Mouse (Mus musculus): ENCODE measurements around the gene Sorbs2. TPM values are rescaled to one million over a fixed set of nuclear protein-coding genes. Genes with fewer than 3 reads are reported as not detected.

Gene Sorbs2
- polyA plus RNA-seq, 1 experiment from 2014 or later = 65.1 TPM

DNA sequence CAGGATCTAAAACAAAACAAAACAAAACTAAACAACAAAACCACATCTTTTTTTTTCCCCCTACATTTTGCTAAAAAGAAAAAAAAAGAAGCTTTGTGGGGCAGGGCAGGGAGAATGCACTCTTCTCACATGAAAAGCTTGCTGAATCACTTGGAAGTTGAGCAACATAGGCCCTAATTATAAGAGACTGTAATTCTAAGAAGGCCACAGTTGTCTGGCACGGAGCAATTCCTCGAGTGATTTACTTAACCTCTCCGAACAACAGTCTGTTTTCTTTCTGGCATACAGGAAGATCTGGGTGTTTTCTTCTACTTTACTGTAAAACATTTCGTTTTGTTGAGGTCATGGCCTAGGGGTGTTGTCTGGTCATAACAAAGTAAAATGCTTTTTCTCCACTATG, 202.1 kb downstream of the Sorbs2 start:
- Histone ChIP-seq H3K4me2 (no peak overlapping the region), H3K9me3 (no peaks in the 10 kb centered on the region), H3K36me3 (replicated peaks) (no peaks in the 10 kb centered on the region), H3K27ac (no peak overlapping the region), H3K9ac (no peak overlapping the region), H3K4me3 (no peak overlapping the region), H3K27me3 (replicated peaks) (no peaks in the 10 kb centered on the region), H3K4me1 (0 out of 2 replicates have a peak, but pooled peaks cover 5% of the 10 kb centered on the region)
- ATAC-seq (replicated peaks) = no peak
- WGBS = 76% methylated on average over 4 of the region's 4 CpGs

DNA sequence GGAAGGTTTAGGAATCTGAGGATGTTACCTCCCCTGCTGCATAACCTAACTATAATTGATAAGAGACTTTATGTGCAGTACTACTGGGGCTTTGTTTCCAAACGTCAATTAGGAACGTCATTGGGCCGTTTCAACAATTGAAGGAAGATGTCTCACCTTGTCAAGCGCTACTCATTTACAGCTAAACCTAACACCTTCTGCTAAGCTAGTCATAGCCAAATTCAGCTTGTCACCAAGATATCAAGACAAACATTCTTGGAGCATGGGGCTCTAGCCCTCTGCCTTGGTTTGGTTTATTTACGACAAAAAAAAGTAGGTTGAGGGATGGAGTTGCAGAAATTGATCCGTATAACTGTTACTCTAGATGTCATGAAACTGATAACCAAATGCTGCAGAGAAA, 205.0 kb downstream of the Sorbs2 start:
- Histone ChIP-seq H3K4me2 (no peak overlapping the region), H3K4me1 (peaks cover 15% of the 10 kb centered on the region), H3K9me3 (no peaks in the 10 kb centered on the region), H3K27me3 (replicated peaks) (no peaks in the 10 kb centered on the region), H3K4me3 (no peak overlapping the region), H3K36me3 (replicated peaks) (no peaks in the 10 kb centered on the region), H3K27ac (no peak overlapping the region), H3K9ac (no peak overlapping the region)
- no peak for ATAC-seq (replicated peaks)
- WGBS = 85% methylated on average over 6 of the region's 6 CpGs

DNA sequence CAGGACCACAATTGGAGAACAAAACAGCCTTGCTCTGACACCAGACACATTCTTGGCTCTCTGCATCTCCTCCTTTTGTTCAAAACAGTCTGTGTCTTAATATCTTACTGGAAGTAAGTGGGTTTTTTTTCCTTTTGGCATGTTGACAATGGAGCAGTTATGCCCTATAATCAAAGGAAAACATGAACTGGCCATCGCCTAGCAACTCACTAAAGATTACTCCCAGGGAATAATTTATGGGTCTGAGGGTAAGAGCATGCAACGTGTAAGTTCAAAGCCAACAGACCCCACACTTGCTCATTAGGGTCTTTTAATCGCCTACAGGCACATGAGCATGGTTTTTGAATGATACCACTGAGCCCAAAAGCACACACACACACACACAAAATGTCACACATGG, 207.2 kb downstream of the Sorbs2 start:
- ATAC-seq (replicated peaks) = peak; percentile 35
- no peaks in the 10 kb centered on the region for H3K27me3 ChIP-seq (replicated peaks)
- WGBS = 20% methylated on average over 3 of the region's 3 CpGs

DNA sequence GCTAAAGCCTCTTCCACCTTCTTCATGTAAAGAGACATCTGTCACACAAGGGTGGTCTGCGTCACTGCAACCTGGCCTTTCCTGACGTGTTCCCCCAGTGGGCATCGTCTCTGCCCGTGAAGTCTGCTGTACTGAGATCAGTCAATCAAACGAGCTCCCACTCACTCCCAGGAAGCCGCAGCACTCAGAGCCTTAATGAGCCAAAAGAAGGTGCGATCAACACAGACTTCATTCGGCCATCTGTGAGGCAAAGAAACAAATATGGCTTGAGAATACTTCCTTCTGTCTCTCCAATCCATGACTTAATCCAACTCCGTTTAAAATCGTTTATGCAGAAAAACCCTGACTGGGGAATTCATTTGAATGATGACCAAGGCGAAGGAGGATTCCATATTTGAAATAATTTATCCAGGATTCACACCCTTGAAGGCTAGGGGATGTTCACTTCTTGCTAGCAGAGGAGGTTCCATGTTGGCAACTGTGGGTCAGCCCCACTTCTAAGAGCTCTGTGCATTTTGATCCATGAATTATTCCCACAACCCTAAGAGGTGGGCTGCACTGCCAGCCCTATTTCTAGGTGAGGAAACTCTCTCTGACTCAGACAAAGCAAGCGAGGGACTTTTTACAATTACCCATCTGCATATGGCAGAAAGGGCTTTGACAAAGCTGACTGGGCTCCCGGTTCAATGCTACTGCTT, 207.9 kb downstream of the Sorbs2 start:
- Histone ChIP-seq H3K4me1 (peaks cover 15% of the 10 kb centered on the region), H3K4me2 (no peak overlapping the region), H3K27me3 (replicated peaks) (no peaks in the 10 kb centered on the region), H3K4me3 (no peak overlapping the region), H3K9me3 (no peaks in the 10 kb centered on the region), H3K9ac (no peak overlapping the region), H3K36me3 (replicated peaks) (no peaks in the 10 kb centered on the region), H3K27ac (no peak overlapping the region)
- 48% methylated on average over 13 of the region's 13 CpGs for WGBS
- ATAC-seq (replicated peaks) = no peak; the same call in 1 of the 2 replicates

More for the DNA sequence above, 207.2 kb downstream of the Sorbs2 start:
- Histone ChIP-seq H3K4me1 (peaks cover 15% of the 10 kb centered on the region), H3K9ac (no peak overlapping the region), H3K9me3 (no peaks in the 10 kb centered on the region), H3K4me3 (no peak overlapping the region), H3K27ac (no peak overlapping the region), H3K36me3 (replicated peaks) (no peaks in the 10 kb centered on the region), H3K4me2 (no peak overlapping the region)

DNA sequence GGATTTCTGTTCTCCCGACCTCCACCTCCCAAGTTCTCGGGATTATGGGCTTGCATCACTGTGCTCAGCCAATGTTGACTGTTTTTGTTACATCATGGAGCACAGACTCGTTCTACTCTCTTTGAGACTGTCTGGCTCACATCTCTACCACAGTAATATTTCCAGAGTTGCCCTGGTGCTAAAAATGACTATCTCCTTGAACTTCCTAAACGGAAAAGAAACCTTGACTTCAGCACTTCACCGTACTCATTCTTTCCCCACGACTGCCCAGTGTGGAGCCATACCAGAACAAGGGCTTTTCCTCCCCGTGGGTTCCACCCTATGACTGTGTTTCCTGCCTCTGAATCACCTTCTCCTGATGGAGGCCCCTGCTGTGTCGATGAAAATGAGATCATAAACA, 212.2 kb downstream of the Sorbs2 start:
- H3K36me3 ChIP-seq (replicated peaks) = no peaks in the 10 kb centered on the region

DNA sequence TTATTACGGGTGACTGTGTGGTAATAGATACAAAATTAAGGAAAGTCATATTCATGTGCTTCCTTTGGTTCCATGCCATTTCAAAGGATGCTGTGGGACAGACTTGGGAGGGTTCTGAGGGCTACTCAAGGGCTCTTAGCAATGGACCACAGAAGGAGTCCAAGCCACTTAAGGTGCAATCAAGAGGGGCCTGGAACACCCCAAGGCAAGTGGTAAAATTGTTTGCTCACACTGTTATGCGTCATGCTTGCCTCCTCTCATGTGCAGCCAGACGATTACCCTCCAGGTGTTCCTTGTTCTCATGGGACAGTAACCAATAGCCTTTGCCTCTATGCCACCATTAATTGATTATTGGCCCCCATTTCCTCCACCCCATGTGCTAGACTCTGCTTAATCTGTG, 216.6 kb downstream of the Sorbs2 start:
- no peak overlapping the region for H3K9ac ChIP-seq
- no peak overlapping the region for H3K27ac ChIP-seq
- H3K9me3 ChIP-seq = no peaks in the 10 kb centered on the region
- no peaks in the 10 kb centered on the region for H3K27me3 ChIP-seq (replicated peaks)
- H3K4me2 ChIP-seq = no peak overlapping the region
- WGBS = 88% methylated on average over 3 of the region's 3 CpGs
- no peak overlapping the region for H3K4me3 ChIP-seq
- H3K4me1 ChIP-seq = 0 out of 2 replicates have a peak, but pooled peaks cover 2% of the 10 kb centered on the region
- no peaks in the 10 kb centered on the region for H3K36me3 ChIP-seq (replicated peaks)
- no peak for ATAC-seq (replicated peaks)

More for the DNA sequence above, 212.2 kb downstream of the Sorbs2 start:
- Histone ChIP-seq H3K27me3 (replicated peaks) (no peaks in the 10 kb centered on the region), H3K27ac (no peak overlapping the region), H3K9ac (no peak overlapping the region), H3K4me1 (peaks cover 12% of the 10 kb centered on the region), H3K4me2 (no peak overlapping the region), H3K4me3 (no peak overlapping the region), H3K9me3 (no peaks in the 10 kb centered on the region)
- WGBS = 80% methylated on average over 8 of the region's 8 CpGs
- no peak for ATAC-seq (replicated peaks)

DNA sequence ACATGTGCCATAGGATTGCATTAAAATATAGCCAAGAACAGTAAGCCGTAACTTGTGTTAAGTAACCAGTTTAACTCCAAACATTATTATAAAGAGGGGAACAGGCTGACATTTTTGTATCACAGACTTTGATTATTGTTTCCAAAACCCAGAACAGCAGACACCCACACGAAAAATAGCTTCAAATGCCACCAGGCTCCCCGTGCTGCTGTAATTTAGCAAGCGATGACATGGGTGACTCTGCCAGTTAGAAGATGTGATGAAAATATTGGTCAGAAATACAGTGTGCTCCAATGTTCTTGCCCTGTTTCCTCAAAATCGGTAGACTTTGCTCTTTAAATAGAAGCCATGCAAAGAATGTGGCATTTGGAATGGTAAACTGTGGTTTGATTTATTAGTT, 217.7 kb downstream of the Sorbs2 start:
- Histone ChIP-seq H3K9me3 (no peaks in the 10 kb centered on the region), H3K27ac (no peak overlapping the region), H3K36me3 (replicated peaks) (no peaks in the 10 kb centered on the region), H3K4me3 (no peak overlapping the region), H3K4me2 (no peak overlapping the region), H3K27me3 (replicated peaks) (no peaks in the 10 kb centered on the region), H3K4me1 (0 out of 2 replicates have a peak, but pooled peaks cover 2% of the 10 kb centered on the region), H3K9ac (no peak overlapping the region)
- ATAC-seq (replicated peaks) = no peak
- WGBS = 90% methylated on average over 5 of the region's 5 CpGs

DNA sequence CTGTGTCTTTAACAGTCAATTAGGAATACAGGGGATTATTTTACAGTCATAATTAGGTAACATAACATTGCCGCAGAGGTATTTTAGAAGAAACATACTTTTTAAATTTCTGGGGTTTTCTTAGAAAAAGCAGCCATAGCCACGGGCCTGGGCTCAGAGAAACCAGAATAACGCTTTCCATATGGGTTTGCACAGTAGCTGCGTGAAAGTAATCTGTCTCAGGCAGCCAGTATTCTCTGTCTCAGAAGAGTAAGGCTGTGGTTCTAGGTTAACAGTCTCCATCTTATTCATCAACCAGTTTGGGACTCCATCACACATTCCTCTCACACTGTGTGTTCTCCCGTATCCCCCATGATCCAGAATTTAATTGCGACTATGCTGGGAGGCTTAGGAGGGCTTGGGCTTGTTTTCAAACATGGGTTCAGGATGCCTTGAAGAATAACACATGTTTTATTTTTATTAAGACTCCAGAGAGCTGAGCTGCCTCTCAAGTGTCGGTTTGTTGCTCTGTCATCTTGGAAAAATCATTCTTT, 222.3 kb downstream of the Sorbs2 start:
- Histone ChIP-seq H3K9ac (no peak overlapping the region), H3K4me2 (no peak overlapping the region), H3K27ac (no peak overlapping the region), H3K36me3 (replicated peaks) (no peaks in the 10 kb centered on the region), H3K4me1 (no peaks in the 10 kb centered on the region), H3K4me3 (no peak overlapping the region), H3K27me3 (replicated peaks) (no peaks in the 10 kb centered on the region), H3K9me3 (no peaks in the 10 kb centered on the region)
- ATAC-seq (replicated peaks) = no peak
- 85% methylated on average over 7 of the region's 7 CpGs for WGBS

DNA sequence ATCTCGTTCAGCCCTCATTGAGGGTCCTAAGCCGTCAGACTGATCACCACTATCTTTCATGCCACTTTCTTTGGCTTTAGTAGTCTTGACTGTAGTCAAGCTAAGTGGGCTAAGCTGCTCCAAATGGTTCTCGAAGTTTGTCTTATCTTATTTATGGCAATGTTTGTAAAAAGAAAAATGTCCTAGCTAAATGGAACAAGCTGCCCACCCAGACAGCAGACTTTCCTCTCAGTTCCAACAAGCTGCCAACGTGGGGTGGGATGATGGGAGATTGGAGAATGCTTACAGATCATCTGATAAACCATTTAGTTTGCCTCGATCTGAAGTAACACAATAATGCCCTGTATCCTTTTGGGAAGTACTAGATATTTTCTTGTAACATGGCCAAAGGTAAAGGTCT, 223.2 kb downstream of the Sorbs2 start:
- no peaks in the 10 kb centered on the region for H3K4me1 ChIP-seq
- no peak for ATAC-seq (replicated peaks)
- no peak overlapping the region for H3K27ac ChIP-seq
- H3K9ac ChIP-seq = no peak overlapping the region
- no peak overlapping the region for H3K4me2 ChIP-seq
- H3K27me3 ChIP-seq (replicated peaks) = no peaks in the 10 kb centered on the region
- no peaks in the 10 kb centered on the region for H3K9me3 ChIP-seq
- no peak overlapping the region for H3K4me3 ChIP-seq
- no peaks in the 10 kb centered on the region for H3K36me3 ChIP-seq (replicated peaks)
- 88% methylated on average over 5 of the region's 5 CpGs for WGBS

DNA sequence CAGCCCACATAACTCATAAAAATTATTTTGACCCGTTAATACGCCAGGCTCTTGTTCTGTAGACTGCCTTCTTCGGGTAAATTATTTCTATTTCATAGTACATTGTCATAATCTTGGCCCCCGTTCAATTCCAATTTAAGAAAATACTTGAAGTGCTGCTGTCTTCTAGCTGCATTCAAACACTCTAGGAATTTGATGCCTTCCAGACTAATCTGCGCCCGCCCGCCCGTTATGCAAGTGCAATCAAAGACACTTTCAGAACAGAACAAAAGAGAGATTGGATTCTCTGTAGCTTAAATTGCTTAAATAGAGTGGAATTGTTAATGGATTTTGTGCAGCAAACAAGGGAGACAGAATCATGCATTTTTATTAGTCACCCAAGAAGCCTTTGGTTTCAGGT, 226.5 kb downstream of the Sorbs2 start:
- ATAC-seq (replicated peaks) = no peak
- Histone ChIP-seq H3K27ac (0 out of 2 replicates have a peak overlapping the region, but pooled peaks have one; percentile 15), H3K27me3 (replicated peaks) (no peaks in the 10 kb centered on the region), H3K36me3 (replicated peaks) (0 out of 2 replicates have a peak, but pooled peaks cover 5% of the 10 kb centered on the region), H3K4me3 (no peak overlapping the region), H3K4me2 (no peak overlapping the region), H3K9ac (no peak overlapping the region), H3K9me3 (no peaks in the 10 kb centered on the region), H3K4me1 (no peaks in the 10 kb centered on the region)
- WGBS = 27% methylated on average over 8 of the region's 8 CpGs

DNA sequence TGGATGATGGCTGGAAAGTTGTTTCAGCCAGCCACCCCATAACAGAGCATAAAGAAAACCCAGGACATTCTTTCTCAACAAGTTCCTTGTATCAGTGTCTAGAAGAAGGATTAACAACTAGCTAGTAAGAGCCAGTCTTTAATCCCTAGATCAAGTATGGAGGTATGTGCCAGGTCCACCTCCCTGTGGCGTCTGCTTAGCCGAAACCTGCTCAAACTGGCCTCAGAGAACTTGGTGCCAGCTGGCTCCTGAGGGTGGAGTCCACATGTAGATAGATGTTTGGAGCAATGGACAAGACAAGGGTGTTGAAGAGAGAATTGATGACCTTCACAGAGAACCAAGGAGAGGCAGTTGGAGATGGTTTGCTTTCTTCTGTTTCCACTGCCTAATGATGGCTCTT, 229.7 kb downstream of the Sorbs2 start:
- H3K4me2 ChIP-seq = no peak overlapping the region
- H3K9me3 ChIP-seq = no peaks in the 10 kb centered on the region
- H3K4me3 ChIP-seq = no peak overlapping the region
- 84% methylated on average over 2 of the region's 2 CpGs for WGBS
- no peaks in the 10 kb centered on the region for H3K4me1 ChIP-seq
- H3K9ac ChIP-seq = no peak overlapping the region
- ATAC-seq (replicated peaks) = no peak
- no peaks in the 10 kb centered on the region for H3K27me3 ChIP-seq (replicated peaks)
- H3K27ac ChIP-seq = no peak overlapping the region
- H3K36me3 ChIP-seq (replicated peaks) = 0 out of 2 replicates have a peak, but pooled peaks cover 5% of the 10 kb centered on the region

DNA sequence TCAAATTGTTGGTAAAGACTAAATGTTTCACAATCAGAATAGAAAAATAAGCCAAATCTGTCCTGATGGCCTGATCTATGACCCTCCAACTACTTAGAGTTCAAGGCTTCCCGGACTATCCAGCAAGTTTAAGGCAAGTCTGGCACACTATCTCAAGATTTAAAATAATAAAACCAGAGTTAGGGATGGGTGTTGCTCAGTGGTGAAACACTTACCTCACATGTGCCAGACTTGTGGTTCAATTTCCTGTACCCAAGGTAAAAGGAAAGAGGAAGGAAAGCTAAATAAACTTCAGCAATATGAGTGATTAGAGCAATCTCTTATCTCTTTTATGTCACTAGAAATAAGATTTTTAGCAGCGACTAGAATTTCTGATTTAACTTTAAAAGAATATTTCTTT, 235.7 kb downstream of the Sorbs2 start:
- WGBS = 90% methylated on average over 2 of the region's 2 CpGs
- ATAC-seq (replicated peaks) = no peak
- Histone ChIP-seq H3K36me3 (replicated peaks) (no peaks in the 10 kb centered on the region), H3K27me3 (replicated peaks) (no peaks in the 10 kb centered on the region), H3K4me2 (no peak overlapping the region), H3K4me3 (no peak overlapping the region), H3K9me3 (no peaks in the 10 kb centered on the region), H3K4me1 (no peaks in the 10 kb centered on the region), H3K9ac (no peak overlapping the region), H3K27ac (no peak overlapping the region)

DNA sequence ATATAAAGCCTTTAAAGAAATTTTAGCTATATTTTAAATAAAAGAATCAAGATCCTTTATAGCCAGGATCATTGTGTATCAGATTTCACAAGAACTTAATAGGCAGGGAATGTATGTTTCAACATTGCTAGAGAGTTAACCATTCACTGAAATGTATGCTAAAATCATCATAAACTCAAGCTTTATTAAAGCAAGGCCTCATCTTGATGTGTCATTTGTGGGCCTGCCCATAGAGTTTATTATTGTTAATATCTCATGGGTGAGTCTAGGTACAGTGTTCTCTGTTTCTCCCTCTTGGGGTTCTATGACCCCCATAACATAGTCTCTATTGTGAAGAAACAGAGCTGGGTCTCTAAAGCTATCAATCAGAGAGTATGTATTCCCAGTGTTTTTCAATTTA, 236.2 kb downstream of the Sorbs2 start:
- H3K4me1 ChIP-seq = no peaks in the 10 kb centered on the region
- no peak overlapping the region for H3K4me3 ChIP-seq
- H3K36me3 ChIP-seq (replicated peaks) = no peaks in the 10 kb centered on the region
- no peak overlapping the region for H3K4me2 ChIP-seq
- H3K27me3 ChIP-seq (replicated peaks) = no peaks in the 10 kb centered on the region
- H3K27ac ChIP-seq = no peak overlapping the region
- ATAC-seq (replicated peaks) = no peak
- no peak overlapping the region for H3K9ac ChIP-seq
- H3K9me3 ChIP-seq = no peaks in the 10 kb centered on the region
